Mouse (Mus musculus): ENCODE measurements around the gene Dhh. TPM values are rescaled to one million over a fixed set of nuclear protein-coding genes. Genes with fewer than 3 reads are reported as not detected.
"Not testable (repeated sequence)": the region's sequence is repeated elsewhere in the genome, so short reads cannot be mapped to it uniquely, and the experiment has no call there.

Dhh gene
- polyA plus RNA-seq, 1 experiment from 2014 or later: 0.67 TPM

- Histone ChIP-seq H3K9me3 (no peaks in the 10 kb centered on the region), H3K4me1 (0 out of 2 replicates have a peak, but pooled peaks cover 2% of the 10 kb centered on the region), H3K4me2 (replicated peaks) (no peak overlapping the region), H3K9ac (no peak overlapping the region), H3K27me3 (no peaks in the 10 kb centered on the region), H3K4me3 (no peak overlapping the region), H3K27ac (no peak overlapping the region), H3K36me3 (peaks cover 9% of the 10 kb centered on the region)
- ATAC-seq (ENCODE audit: insufficient number of reproducible peaks, insufficient read depth, low FRiP score, low TSS enrichment): no peak
- WGBS: 11% methylated on average over 13 of the region's 13 CpGs
Measured at GRCm38 (mm10) chr15:98928598-98929240, 30.4 kb upstream of the Dhh start.

- no peak for ATAC-seq (ENCODE audit: insufficient number of reproducible peaks, insufficient read depth, low FRiP score, low TSS enrichment)
- 0 out of 2 replicates have a peak, but pooled peaks cover 2% of the 10 kb centered on the region for H3K4me1 ChIP-seq
- H3K27ac ChIP-seq: no peak overlapping the region
- H3K36me3 ChIP-seq: peaks cover 9% of the 10 kb centered on the region
- no peaks in the 10 kb centered on the region for H3K9me3 ChIP-seq
- 80% methylated on average over 5 of the region's 5 CpGs for whole genome bisulfite sequencing
- no peaks in the 10 kb centered on the region for H3K27me3 ChIP-seq
- no peak overlapping the region for H3K4me2 ChIP-seq (replicated peaks)
- H3K4me3 ChIP-seq: no peak overlapping the region
- H3K9ac ChIP-seq: no peak overlapping the region
Measured at GRCm38 (mm10) chr15:98927566-98927965, 29.2 kb upstream of the Dhh start.

- H3K9ac ChIP-seq: no peak overlapping the region
- no peaks in the 10 kb centered on the region for H3K27me3 ChIP-seq
- H3K9me3 ChIP-seq: no peaks in the 10 kb centered on the region
- 75% methylated on average over 3 of the region's 3 CpGs for WGBS
- no peak overlapping the region for H3K4me3 ChIP-seq
- no peak overlapping the region for H3K4me2 ChIP-seq (replicated peaks)
- H3K36me3 ChIP-seq: no peaks in the 10 kb centered on the region
- 0 out of 2 replicates have a peak, but pooled peaks cover 2% of the 10 kb centered on the region for H3K4me1 ChIP-seq
- no peak for ATAC-seq (ENCODE audit: insufficient number of reproducible peaks, insufficient read depth, low FRiP score, low TSS enrichment)
- H3K27ac ChIP-seq: no peak overlapping the region
Measured at GRCm38 (mm10) chr15:98924682-98925081, 26.3 kb upstream of the Dhh start.

GRCm38 (mm10) chr15:98923031-98923537 lies 24.7 kb upstream of the Dhh start:
- no peak overlapping the region for H3K9ac ChIP-seq
- H3K4me3 ChIP-seq: no peak overlapping the region
- H3K4me1 ChIP-seq: peaks cover 5% of the 10 kb centered on the region; the same call in 1 of the 2 replicates
- no peaks in the 10 kb centered on the region for H3K36me3 ChIP-seq
- no peak for ATAC-seq (ENCODE audit: insufficient number of reproducible peaks, insufficient read depth, low FRiP score, low TSS enrichment)
- no peak overlapping the region for H3K27ac ChIP-seq
- no peaks in the 10 kb centered on the region for H3K27me3 ChIP-seq
- 83% methylated on average over 2 of the region's 2 CpGs for WGBS
- H3K9me3 ChIP-seq: no peaks in the 10 kb centered on the region
- H3K4me2 ChIP-seq (replicated peaks): no peak overlapping the region

GRCm38 (mm10) chr15:98922581-98922980 lies 24.2 kb upstream of the Dhh start:
- no peak for ATAC-seq (ENCODE audit: insufficient number of reproducible peaks, insufficient read depth, low FRiP score, low TSS enrichment)
- Histone ChIP-seq H3K9ac (no peak overlapping the region), H3K4me2 (replicated peaks) (no peak overlapping the region), H3K9me3 (no peaks in the 10 kb centered on the region), H3K4me3 (no peak overlapping the region), H3K36me3 (no peaks in the 10 kb centered on the region), H3K27ac (no peak overlapping the region), H3K4me1 (peaks cover 5% of the 10 kb centered on the region; the same call in 1 of the 2 replicates), H3K27me3 (no peaks in the 10 kb centered on the region)
- WGBS: 74% methylated on average over 3 of the region's 3 CpGs

- Histone ChIP-seq H3K9ac (no peak overlapping the region), H3K4me2 (replicated peaks) (no peak overlapping the region), H3K27me3 (no peaks in the 10 kb centered on the region), H3K4me3 (no peak overlapping the region), H3K36me3 (no peaks in the 10 kb centered on the region), H3K27ac (no peak overlapping the region), H3K4me1 (peaks cover 10% of the 10 kb centered on the region), H3K9me3 (no peaks in the 10 kb centered on the region)
- ATAC-seq (ENCODE audit: insufficient number of reproducible peaks, insufficient read depth, low FRiP score, low TSS enrichment): no peak
- WGBS: 69% methylated on average over 5 of the region's 5 CpGs
Measured at GRCm38 (mm10) chr15:98921510-98921909, 23.2 kb upstream of the Dhh start.

GRCm38 (mm10) chr15:98918499-98918895 lies 20.2 kb upstream of the Dhh start:
- peaks cover 16% of the 10 kb centered on the region for H3K4me1 ChIP-seq
- WGBS: 28% methylated on average over 8 of the region's 8 CpGs
- peak overlapping the region; percentile 84 for H3K4me2 ChIP-seq (replicated peaks)
- H3K27me3 ChIP-seq; ATAC-seq (ENCODE audit: insufficient number of reproducible peaks, insufficient read depth, low FRiP score, low TSS enrichment); H3K9me3 ChIP-seq: not testable (repeated sequence)
- H3K4me3 ChIP-seq: peak overlapping the region; percentile 86
- H3K9ac ChIP-seq: peak overlapping the region; percentile 75; the same call in 1 of the 2 replicates
- H3K27ac ChIP-seq: 0 out of 2 replicates have a peak overlapping the region, but pooled peaks have one; percentile 69
- H3K36me3 ChIP-seq: peaks cover 11% of the 10 kb centered on the region; the same call in 1 of the 2 replicates

- Histone ChIP-seq H3K27ac (peak within 1 kb of the TSS; percentile 95), H3K9me3 (no peaks in the 10 kb centered on the region), H3K36me3 (peaks cover 18% of the 10 kb centered on the region), H3K4me1 (peaks cover 16% of the 10 kb centered on the region), H3K4me2 (replicated peaks) (peak within 1 kb of the TSS; percentile 84), H3K4me3 (peak within 1 kb of the TSS; percentile 86), H3K27me3 (no peaks in the 10 kb centered on the region), H3K9ac (peak within 1 kb of the TSS; percentile 75)
- ATAC-seq (ENCODE audit: insufficient number of reproducible peaks, insufficient read depth, low FRiP score, low TSS enrichment): peak; percentile 98
- WGBS: under 1% methylated on average over 82 of the region's 82 CpGs
Measured at GRCm38 (mm10) chr15:98917538-98918498, 19.5 kb upstream of the Dhh start, which contains the start of gene Lmbr1l. Lmbr1l (minus strand) TSS chr15:98918231.

GRCm38 (mm10) chr15:98917091-98917490 lies 18.8 kb upstream of the Dhh start:
- H3K4me3 ChIP-seq: peak overlapping the region; percentile 86
- ATAC-seq (ENCODE audit: insufficient number of reproducible peaks, insufficient read depth, low FRiP score, low TSS enrichment): no peak
- peak overlapping the region; percentile 84 for H3K4me2 ChIP-seq (replicated peaks)
- H3K27me3 ChIP-seq: no peaks in the 10 kb centered on the region
- H3K9me3 ChIP-seq: no peaks in the 10 kb centered on the region
- WGBS: 0% methylated on average over 14 of the region's 14 CpGs
- H3K27ac ChIP-seq: peak overlapping the region; percentile 95
- peak overlapping the region; percentile 75 for H3K9ac ChIP-seq
- peaks cover 26% of the 10 kb centered on the region for H3K36me3 ChIP-seq
- peaks cover 16% of the 10 kb centered on the region for H3K4me1 ChIP-seq

- Histone ChIP-seq H3K9ac (peak overlapping the region; percentile 75; the same call in 1 of the 2 replicates), H3K4me3 (peak overlapping the region; percentile 86; the same call in 1 of the 2 replicates), H3K4me2 (replicated peaks) (peak overlapping the region; percentile 84), H3K27ac (no peak overlapping the region), H3K4me1 (peaks cover 16% of the 10 kb centered on the region), H3K27me3 (no peaks in the 10 kb centered on the region), H3K9me3 (no peaks in the 10 kb centered on the region), H3K36me3 (peaks cover 36% of the 10 kb centered on the region)
- WGBS: 87% methylated on average over 4 of the region's 4 CpGs
- ATAC-seq (ENCODE audit: insufficient number of reproducible peaks, insufficient read depth, low FRiP score, low TSS enrichment): no peak
Measured at GRCm38 (mm10) chr15:98916016-98916415, 17.7 kb upstream of the Dhh start.

- Histone ChIP-seq H3K9me3 (no peaks in the 10 kb centered on the region), H3K9ac (no peak overlapping the region), H3K27me3 (no peaks in the 10 kb centered on the region), H3K36me3 (peaks cover 44% of the 10 kb centered on the region), H3K4me3 (no peak overlapping the region), H3K27ac (no peak overlapping the region), H3K4me1 (peaks cover 16% of the 10 kb centered on the region), H3K4me2 (replicated peaks) (no peak overlapping the region)
- no peak for ATAC-seq (ENCODE audit: insufficient number of reproducible peaks, insufficient read depth, low FRiP score, low TSS enrichment)
- 93% methylated on average over 6 of the region's 6 CpGs for WGBS
Measured at GRCm38 (mm10) chr15:98914903-98915302, 16.6 kb upstream of the Dhh start.
